Mouse (Mus musculus): ENCODE measurements at regions not wholly inside any gene's neighbourhood (a gene's known extent, or its start where the extent isn't known, plus 50 kb on each side); places are given as distances from the start of the nearest gene placed in this dataset.

DNA sequence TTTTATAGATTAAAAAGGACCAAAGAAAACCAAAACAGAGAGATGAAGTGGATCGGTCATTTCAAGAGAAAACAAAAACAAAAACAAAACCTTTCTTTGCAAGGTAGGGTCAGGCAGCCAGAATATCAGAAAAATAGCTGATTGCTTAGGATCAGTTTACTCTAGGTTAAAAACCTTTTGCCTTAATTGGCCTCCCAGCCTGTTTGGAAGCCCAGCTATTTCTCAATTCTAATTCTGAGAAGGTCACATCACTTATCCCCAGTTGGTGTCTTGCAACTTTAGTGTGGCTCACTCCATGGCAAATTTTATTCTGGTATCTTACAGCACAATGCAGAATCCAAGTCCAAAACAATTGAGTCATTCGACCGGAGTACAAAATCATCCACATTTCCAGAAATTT, 70.0 kb downstream of the 1190002N15Rik start:
- Histone ChIP-seq H3K27me3 (no peaks in the 10 kb centered on the region), H3K36me3 (no peaks in the 10 kb centered on the region), H3K9me3 (no peaks in the 10 kb centered on the region), H3K27ac (no peak overlapping the region), H3K4me2 (replicated peaks) (no peak overlapping the region), H3K9ac (no peak overlapping the region), H3K4me3 (no peak overlapping the region), H3K4me1 (no peaks in the 10 kb centered on the region)
- no peak for ATAC-seq (ENCODE audit: insufficient number of reproducible peaks, insufficient read depth, low FRiP score, low TSS enrichment)
- WGBS = 82% methylated on average over 3 of the region's 3 CpGs

DNA sequence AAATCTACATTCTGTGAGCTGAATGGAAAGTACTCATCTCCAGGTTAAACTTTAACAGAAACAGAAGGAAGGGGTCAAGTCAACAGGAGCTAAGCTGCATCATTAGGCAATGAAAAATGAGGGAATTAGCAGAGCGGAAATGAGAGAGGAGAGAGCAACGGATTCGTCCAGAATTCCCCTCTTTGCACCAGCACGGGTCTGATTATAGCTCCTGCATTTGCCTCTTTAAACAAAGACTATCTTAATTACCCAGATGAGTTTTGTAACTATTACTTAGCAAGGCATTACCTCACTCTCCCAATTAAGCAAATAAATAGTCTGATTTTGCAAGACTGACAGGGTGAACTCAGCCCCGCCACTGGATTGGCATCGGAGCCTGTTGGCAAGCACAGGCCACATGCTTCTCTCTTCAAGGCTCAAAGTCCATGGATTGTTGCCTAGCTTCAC, 81.8 kb downstream of the 1190002N15Rik start:
- Histone ChIP-seq H3K36me3 (no peaks in the 10 kb centered on the region), H3K9ac (no peak overlapping the region), H3K4me3 (no peak overlapping the region), H3K4me1 (no peaks in the 10 kb centered on the region), H3K27ac (no peak overlapping the region), H3K27me3 (no peaks in the 10 kb centered on the region), H3K4me2 (replicated peaks) (no peak overlapping the region), H3K9me3 (no peaks in the 10 kb centered on the region)
- ATAC-seq (ENCODE audit: insufficient number of reproducible peaks, insufficient read depth, low FRiP score, low TSS enrichment) = no peak
- WGBS = 66% methylated on average over 6 of the region's 6 CpGs

DNA sequence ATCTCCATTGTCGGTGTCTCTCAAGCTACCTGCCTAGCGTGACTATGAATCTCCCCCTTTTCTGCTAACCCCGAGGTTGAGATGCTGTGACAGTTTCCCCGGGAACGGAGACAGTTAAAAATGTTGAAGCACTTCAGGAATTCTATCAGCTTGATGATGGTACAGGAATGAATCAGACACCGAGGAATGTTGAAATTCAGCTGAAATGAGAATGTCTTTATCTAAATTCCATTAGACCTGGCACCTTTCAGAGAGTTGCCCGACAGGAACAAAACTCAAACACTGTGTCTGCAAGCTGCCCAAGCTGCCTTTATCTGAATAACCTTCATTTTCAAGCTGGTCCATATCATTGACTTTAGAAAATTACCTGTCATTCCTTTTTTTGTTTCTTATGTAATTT, 82.4 kb downstream of the 1190002N15Rik start:
- no peak overlapping the region for H3K27ac ChIP-seq
- no peak overlapping the region for H3K9ac ChIP-seq
- H3K27me3 ChIP-seq = no peaks in the 10 kb centered on the region
- ATAC-seq (ENCODE audit: insufficient number of reproducible peaks, insufficient read depth, low FRiP score, low TSS enrichment) = no peak
- no peaks in the 10 kb centered on the region for H3K9me3 ChIP-seq
- H3K4me3 ChIP-seq = no peak overlapping the region
- WGBS = 74% methylated on average over 7 of the region's 7 CpGs
- no peaks in the 10 kb centered on the region for H3K36me3 ChIP-seq
- H3K4me1 ChIP-seq = no peaks in the 10 kb centered on the region
- no peak overlapping the region for H3K4me2 ChIP-seq (replicated peaks)

DNA sequence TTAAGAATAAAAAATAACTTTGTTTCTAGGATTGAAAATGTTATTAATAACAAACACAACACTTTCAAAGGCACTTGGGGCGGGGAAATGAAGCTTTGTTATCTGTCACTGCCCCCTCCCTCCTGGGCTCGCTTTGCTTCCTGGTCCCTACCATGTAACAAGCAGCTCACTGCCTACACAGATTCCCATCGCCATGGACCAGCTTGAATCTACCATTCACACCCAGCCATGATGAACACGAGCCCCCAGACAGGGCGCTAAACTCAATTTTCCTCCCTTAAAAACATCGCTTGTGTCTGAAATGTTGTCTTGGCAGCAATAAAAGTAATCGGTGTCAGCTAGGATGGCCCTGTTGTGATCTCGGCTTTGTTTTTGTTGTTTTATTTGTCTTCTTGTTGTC, 88.0 kb downstream of the 1190002N15Rik start:
- Histone ChIP-seq H3K4me1 (no peaks in the 10 kb centered on the region), H3K4me2 (replicated peaks) (no peak overlapping the region), H3K9ac (no peak overlapping the region), H3K9me3 (no peaks in the 10 kb centered on the region), H3K4me3 (no peak overlapping the region), H3K27me3 (no peaks in the 10 kb centered on the region), H3K27ac (no peak overlapping the region), H3K36me3 (no peaks in the 10 kb centered on the region)
- no peak for ATAC-seq (ENCODE audit: insufficient number of reproducible peaks, insufficient read depth, low FRiP score, low TSS enrichment)
- WGBS = 79% methylated on average over 8 of the region's 8 CpGs

DNA sequence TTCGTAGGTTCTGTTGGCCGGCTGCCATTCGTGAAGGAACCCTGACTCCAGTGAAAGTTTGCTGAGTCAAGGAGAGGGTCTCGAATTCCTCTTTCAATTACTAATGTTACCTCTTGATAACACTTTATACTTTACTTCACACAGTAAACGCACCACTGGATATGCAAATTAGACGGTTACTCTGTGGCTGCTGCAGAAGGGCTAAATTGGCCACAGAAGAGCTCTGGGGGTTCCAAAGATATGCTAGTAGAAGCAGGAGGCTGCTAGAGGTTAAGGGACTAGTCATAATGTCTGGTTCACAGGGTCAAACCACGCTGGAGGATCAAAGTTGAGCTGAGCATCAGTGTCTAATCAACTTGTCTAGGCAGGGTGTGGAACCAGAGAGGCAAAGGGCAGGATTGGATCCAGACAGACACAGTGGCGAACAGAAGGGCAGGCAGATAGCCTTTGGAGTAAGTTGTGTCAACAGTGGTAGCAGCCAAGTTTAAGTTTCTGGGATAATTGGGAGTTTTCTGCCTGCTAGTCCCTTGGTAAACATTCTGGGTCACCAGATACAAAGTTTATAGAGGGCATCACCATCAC, 91.6 kb downstream of the 1190002N15Rik start:
- no peaks in the 10 kb centered on the region for H3K9me3 ChIP-seq
- 59% methylated on average over 8 of the region's 8 CpGs for WGBS
- H3K27me3 ChIP-seq = no peaks in the 10 kb centered on the region
- ATAC-seq (ENCODE audit: insufficient number of reproducible peaks, insufficient read depth, low FRiP score, low TSS enrichment) = no peak
- no peaks in the 10 kb centered on the region for H3K4me1 ChIP-seq
- H3K4me2 ChIP-seq (replicated peaks) = no peak overlapping the region
- H3K27ac ChIP-seq = no peak overlapping the region
- no peak overlapping the region for H3K9ac ChIP-seq
- no peak overlapping the region for H3K4me3 ChIP-seq
- H3K36me3 ChIP-seq = no peaks in the 10 kb centered on the region

DNA sequence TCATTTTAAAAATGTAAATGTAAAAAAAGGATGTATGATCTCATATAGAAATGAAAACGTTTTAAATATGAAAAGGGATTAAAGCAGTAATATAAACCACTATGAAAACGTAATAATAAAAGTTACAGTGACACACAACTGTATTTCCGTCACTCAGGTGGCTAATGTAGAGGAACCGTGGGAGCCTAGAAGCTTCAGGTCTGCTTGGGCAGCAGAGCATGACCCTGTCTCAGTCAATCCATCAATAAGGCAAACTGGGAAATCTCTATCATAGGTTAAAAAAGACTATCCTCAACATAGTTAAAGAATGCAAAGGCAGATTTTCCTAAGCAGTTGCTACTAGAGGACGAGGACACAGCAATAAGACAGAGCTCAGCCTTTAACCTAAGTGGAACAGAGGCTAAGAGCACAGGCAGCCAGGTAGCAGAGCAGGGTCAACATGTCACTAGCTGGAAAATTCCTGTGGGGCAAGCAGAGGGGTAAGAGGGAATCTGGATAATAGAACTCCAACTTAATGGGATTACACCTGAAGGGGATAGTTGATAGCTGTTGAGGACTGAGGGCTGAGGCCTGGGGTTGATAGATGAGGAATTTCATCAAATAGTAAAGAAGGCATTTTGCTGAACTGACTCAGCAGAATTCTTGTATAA, 93.6 kb downstream of the 1190002N15Rik start:
- Histone ChIP-seq H3K4me1 (no peaks in the 10 kb centered on the region), H3K27ac (no peak overlapping the region), H3K4me2 (replicated peaks) (no peak overlapping the region), H3K4me3 (no peak overlapping the region), H3K36me3 (no peaks in the 10 kb centered on the region), H3K27me3 (no peaks in the 10 kb centered on the region), H3K9ac (no peak overlapping the region), H3K9me3 (no peaks in the 10 kb centered on the region)
- ATAC-seq (ENCODE audit: insufficient number of reproducible peaks, insufficient read depth, low FRiP score, low TSS enrichment) = no peak
- 66% methylated on average over 5 of the region's 5 CpGs for WGBS

DNA sequence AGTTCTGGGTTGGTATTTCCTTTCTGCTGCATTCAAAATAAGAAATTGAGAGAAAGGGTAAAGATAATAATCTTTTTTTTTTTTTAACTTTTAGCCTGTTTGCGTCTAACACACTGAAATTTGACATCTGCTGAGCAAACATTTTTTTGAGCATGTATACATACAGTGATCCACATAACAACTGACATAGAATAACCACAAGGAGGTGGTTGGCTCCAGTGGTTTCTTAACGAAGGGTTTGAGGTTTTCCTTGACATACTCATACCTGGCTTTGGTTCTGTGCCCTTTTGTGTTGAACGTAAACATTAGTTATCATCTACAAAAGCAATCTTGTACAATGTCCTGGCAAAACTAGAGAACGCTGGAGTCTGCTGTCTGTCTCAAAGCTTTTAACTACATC, 96.5 kb downstream of the 1190002N15Rik start:
- Histone ChIP-seq H3K9me3 (no peaks in the 10 kb centered on the region), H3K9ac (no peak overlapping the region), H3K4me1 (no peaks in the 10 kb centered on the region), H3K4me3 (no peak overlapping the region), H3K4me2 (replicated peaks) (no peak overlapping the region), H3K27me3 (no peaks in the 10 kb centered on the region), H3K27ac (no peak overlapping the region), H3K36me3 (no peaks in the 10 kb centered on the region)
- WGBS = 69% methylated on average over 4 of the region's 4 CpGs
- no peak for ATAC-seq (ENCODE audit: insufficient number of reproducible peaks, insufficient read depth, low FRiP score, low TSS enrichment)

DNA sequence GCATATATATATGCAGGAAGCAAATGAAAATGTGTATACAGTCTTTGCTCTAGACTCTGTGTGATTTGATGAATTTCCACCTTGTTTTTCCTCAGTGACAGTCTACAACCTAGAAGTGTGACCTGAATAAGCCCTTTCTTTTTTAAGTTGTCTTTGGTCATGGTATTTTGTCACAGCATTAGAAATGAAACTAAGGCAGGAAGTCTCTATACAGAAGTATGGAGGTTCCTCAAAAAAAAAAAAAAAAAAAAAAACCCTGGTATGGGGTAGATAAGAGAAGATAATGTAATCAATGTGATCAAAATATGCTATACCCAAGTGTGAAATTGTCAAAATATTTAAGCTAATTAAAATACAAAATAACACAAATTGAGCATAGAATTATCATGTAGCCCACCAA, 104.4 kb downstream of the 1190002N15Rik start:
- Histone ChIP-seq H3K36me3 (no peaks in the 10 kb centered on the region), H3K4me3 (no peak overlapping the region)
- no peak for ATAC-seq (ENCODE audit: insufficient number of reproducible peaks, insufficient read depth, low FRiP score, low TSS enrichment)

DNA sequence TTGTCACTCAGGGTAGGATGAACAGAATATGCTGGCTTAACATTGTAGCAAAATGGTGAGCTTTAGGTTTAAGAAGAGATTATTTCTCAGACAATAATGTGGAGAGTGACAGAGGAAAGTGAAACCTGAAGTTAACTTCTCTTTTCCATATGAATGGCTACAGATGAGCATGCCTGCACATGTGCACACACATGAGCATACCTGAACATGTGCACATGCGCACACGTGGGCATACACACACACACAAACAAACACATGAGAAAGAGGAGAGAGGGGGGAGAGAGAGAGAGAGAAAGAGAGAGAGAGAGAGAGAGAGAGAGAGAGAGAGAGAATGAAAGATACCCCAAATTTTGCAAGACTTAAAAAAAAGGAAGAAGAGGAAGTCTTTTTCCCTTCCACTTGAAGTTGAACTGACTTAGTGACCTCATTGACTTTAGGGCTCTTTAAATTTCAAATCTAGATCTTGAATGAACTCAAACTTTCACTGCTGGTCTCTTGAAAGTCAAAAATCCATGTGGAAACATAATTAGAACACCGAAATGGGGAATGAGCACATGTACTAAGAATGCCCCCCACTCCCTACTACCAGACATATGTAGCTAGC, 105.6 kb downstream of the 1190002N15Rik start:
- Histone ChIP-seq H3K4me3 (no peak overlapping the region), H3K27me3 (no peaks in the 10 kb centered on the region), H3K9me3 (no peaks in the 10 kb centered on the region), H3K36me3 (no peaks in the 10 kb centered on the region), H3K4me2 (replicated peaks) (no peak overlapping the region), H3K4me1 (no peaks in the 10 kb centered on the region), H3K9ac (no peak overlapping the region), H3K27ac (no peak overlapping the region)
- WGBS = 92% methylated on average over 3 of the region's 3 CpGs
- ATAC-seq (ENCODE audit: insufficient number of reproducible peaks, insufficient read depth, low FRiP score, low TSS enrichment) = no peak

More for the DNA sequence above, 104.4 kb downstream of the 1190002N15Rik start:
- Histone ChIP-seq H3K4me1 (no peaks in the 10 kb centered on the region), H3K4me2 (replicated peaks) (no peak overlapping the region), H3K9me3 (no peaks in the 10 kb centered on the region), H3K27ac (no peak overlapping the region), H3K9ac (no peak overlapping the region), H3K27me3 (no peaks in the 10 kb centered on the region)

DNA sequence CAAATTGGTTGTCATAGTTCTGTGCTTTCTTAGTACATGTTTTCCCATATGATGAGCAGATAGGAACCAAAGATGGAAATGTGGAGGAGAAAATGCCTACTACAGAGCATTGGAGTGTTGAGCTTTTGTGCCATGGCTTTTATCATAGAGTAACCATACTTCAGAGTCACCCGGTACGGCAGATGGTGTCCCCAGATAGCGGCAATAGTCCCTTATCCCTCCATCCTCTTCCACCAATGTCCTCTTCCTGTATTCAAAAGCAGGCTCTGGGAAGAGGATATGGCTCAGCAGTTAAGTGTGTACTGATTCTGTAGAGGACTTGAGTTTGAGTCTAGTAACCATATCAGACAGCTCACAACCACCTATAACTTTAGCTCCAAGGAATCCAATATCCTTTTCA, 106.3 kb downstream of the 1190002N15Rik start:
- H3K4me2 ChIP-seq (replicated peaks) = no peak overlapping the region
- ATAC-seq (ENCODE audit: insufficient number of reproducible peaks, insufficient read depth, low FRiP score, low TSS enrichment) = no peak
- no peaks in the 10 kb centered on the region for H3K36me3 ChIP-seq
- no peak overlapping the region for H3K9ac ChIP-seq
- WGBS = 97% methylated on average over 3 of the region's 3 CpGs
- no peaks in the 10 kb centered on the region for H3K27me3 ChIP-seq
- no peak overlapping the region for H3K4me3 ChIP-seq
- no peak overlapping the region for H3K27ac ChIP-seq
- H3K9me3 ChIP-seq = no peaks in the 10 kb centered on the region
- no peaks in the 10 kb centered on the region for H3K4me1 ChIP-seq

DNA sequence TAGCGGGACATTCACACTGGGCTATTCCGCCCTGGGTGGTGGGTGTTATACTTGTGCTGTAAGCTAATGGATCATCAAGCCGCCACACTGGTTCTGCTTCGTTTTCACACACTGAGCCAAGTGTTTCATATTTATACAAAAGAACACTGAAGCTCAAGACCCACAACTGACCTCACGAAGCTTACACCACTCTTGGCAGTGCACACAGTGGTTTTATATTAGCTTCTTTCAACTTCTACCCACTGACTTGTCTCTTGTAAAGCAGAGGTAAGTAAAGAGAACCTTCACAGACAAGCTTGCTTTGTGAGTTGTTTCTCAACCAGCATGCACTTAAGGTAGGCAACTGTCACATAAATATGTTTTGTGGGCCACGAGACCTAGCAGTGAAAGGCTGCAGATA, 106.9 kb downstream of the 1190002N15Rik start:
- H3K27ac ChIP-seq = no peak overlapping the region
- no peak overlapping the region for H3K4me3 ChIP-seq
- no peaks in the 10 kb centered on the region for H3K36me3 ChIP-seq
- no peaks in the 10 kb centered on the region for H3K27me3 ChIP-seq
- no peak for ATAC-seq (ENCODE audit: insufficient number of reproducible peaks, insufficient read depth, low FRiP score, low TSS enrichment)
- H3K9ac ChIP-seq = no peak overlapping the region
- H3K4me1 ChIP-seq = no peaks in the 10 kb centered on the region
- H3K9me3 ChIP-seq = no peaks in the 10 kb centered on the region
- WGBS = 83% methylated on average over 6 of the region's 6 CpGs
- H3K4me2 ChIP-seq (replicated peaks) = no peak overlapping the region

DNA sequence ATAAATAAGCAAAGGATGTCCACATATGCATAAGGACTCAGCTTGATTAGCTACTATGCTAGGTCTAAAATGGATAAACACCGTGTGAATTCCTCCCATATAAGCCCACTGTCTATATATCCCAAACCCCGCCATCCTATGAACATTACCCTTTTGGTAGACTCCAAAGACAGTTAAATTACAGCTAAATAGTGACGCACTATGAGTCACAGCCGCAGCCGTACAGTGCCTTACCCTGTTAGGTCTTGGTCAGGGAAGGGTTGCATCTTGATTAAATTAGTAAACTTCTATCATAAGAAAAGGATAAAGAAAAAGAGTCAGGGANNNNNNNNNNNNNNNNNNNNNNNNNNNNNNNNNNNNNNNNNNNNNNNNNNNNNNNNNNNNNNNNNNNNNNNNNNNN, 111.1 kb downstream of the 1190002N15Rik start:
- no peak for ATAC-seq (ENCODE audit: insufficient number of reproducible peaks, insufficient read depth, low FRiP score, low TSS enrichment)
- Histone ChIP-seq H3K36me3 (no peaks in the 10 kb centered on the region), H3K4me1 (no peaks in the 10 kb centered on the region), H3K27me3 (no peaks in the 10 kb centered on the region), H3K9me3 (no peaks in the 10 kb centered on the region), H3K27ac (no peak overlapping the region), H3K4me3 (no peak overlapping the region), H3K4me2 (replicated peaks) (no peak overlapping the region), H3K9ac (no peak overlapping the region)
- WGBS = 89% methylated on average over 5 of the region's 5 CpGs

Measured in embryonic facial prominence, embryonic 12.5 days (tissue).